Mouse (Mus musculus) kidney, postnatal 36 days (tissue): Measurements from ENCODE around the gene Selenow.

Experiments
- DNase-seq, 2 experiments: peaks; one replicate each; pipeline ENCODE4 v3.0.0; 2021 to 2022; ENCODE audit warnings: mixed read lengths in 2 of 2

Selenow gene

DNA sequence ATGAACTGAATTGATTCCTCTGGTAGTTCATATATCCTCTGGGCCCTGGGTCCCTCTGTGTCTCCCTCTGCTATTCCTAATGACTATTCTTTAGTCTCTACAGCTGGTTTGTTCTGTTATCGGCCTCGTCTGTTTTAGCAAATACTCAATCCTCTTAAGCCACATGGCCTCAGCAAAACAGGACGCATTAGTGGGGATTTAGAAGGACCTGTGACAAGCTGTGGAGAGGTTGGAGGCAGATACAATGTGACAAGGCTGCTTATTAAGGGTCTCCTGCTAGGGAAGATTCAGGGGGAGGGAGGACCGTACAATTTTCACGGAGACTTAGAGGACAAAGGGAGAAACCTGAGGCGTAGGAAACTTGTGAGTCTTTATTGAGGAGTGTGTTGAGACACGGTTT is 16.3 kb downstream of the Selenow start:
- no peak for DNase-seq

GRCm38 (mm10) chr7:15901366-15902048 is 20.7 kb downstream of the Selenow start:
- no peak for DNase-seq

- DNase-seq: no peak
Measured at GRCm38 (mm10) chr7:15894251-15894650, 28.0 kb downstream of the Selenow start.

- no peak for DNase-seq
Measured at GRCm38 (mm10) chr7:15884127-15884526, 38.1 kb downstream of the Selenow start.

DNA sequence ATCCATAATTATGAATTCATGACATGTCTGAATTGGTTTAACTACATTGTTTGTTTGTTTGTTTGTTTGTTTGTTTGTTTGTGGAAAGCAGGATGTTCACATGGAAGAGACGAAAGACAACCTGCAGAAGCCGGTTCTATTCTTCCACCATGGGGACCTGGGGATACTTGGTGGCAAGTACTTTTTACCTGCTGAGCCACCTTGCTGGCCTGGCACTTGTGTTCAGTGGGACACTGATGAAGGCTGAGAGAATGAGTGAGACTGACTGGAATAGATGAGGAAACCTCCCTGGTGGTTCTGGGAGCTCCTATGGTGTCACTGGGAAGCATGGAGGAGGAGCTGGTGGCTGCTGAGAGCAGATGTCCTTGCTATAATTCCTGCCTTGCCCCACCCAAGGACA is 39.9 kb downstream of the Selenow start, which contains the start of gene Crxos:
TSS of gene Crxos (plus strand) at position 301 of the 400 bp plus-strand sequence.
- DNase-seq: no peak

- no peak for DNase-seq
Measured at GRCm38 (mm10) chr7:15881831-15882230, 40.4 kb downstream of the Selenow start.

- DNase-seq: no peak
Measured at GRCm38 (mm10) chr7:15881388-15881787, 40.8 kb downstream of the Selenow start.

DNA sequence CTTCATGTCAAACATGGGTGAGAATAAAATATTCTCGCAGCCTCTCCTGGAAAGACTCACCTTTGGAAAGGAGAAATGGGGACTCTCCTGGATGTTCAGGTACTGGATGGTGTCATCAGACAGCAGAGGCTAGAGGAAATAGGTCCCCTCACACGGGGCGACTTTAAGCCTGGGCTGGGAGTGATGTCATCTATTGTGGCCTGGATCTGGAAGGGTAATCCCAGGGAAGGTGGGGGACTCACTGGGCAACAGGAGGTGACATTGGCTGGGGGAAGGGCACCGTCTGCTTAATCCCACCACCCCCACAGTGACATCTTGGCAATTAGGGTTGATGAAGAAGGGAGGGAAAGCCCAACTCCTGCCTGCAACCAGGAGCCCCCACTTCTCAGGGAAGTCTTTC is 42.4 kb downstream of the Selenow start, which contains the start of gene Crx:
TSS of gene Crx (minus strand) at position 213 of the 400 bp plus-strand sequence.
- DNase-seq: no peak
